Mouse (Mus musculus) liver, embryonic 12.5 days (tissue): Measurements from ENCODE around the gene Unc5c. TPM values are rescaled to one million over a fixed set of nuclear protein-coding genes. Genes with fewer than 3 reads are reported as not detected.

ENCODE experiments used
- ATAC-seq: fragments of 200-750 bp; cut with Nextera tagmentation; 2 replicates; pipeline ENCODE4 v1.8.0; 2017; ENCODE audit warnings: moderate number of reproducible peaks, mild to moderate bottlenecking, moderate library complexity
- H3K27ac ChIP-seq: fragments of 300-500 bp; sonication (generic); 2 replicates; pipeline ENCODE4 v1.5.1; 2016; ENCODE audit warnings: mild to moderate bottlenecking
- H3K27me3 ChIP-seq: fragments of 300-500 bp; sonication (generic); replicated peaks from 2 replicates; pipeline ENCODE4 v1.6.1; 2016; ENCODE audit warnings: mild to moderate bottlenecking, moderate library complexity
- H3K36me3 ChIP-seq: fragments of 300-500 bp; sonication (generic); 2 replicates; pipeline ENCODE4 v1.6.1; 2016; ENCODE audit warnings: mild to moderate bottlenecking, moderate library complexity
- H3K4me1 ChIP-seq: fragments of 300-500 bp; sonication (generic); 2 replicates; pipeline ENCODE4 v1.6.1; 2016
- H3K4me2 ChIP-seq: fragments of 300-500 bp; sonication (generic); 2 replicates; pipeline ENCODE4 v1.6.1; 2016; ENCODE audit warnings: mild to moderate bottlenecking, moderate library complexity
- H3K4me3 ChIP-seq: fragments of 300-500 bp; sonication (generic); 2 replicates; pipeline ENCODE4 v1.5.1; 2016; ENCODE audit warnings: mild to moderate bottlenecking, moderate library complexity
- H3K9ac ChIP-seq: fragments of 300-500 bp; sonication (generic); 2 replicates; pipeline ENCODE4 v1.6.1; 2016; ENCODE audit warnings: mild to moderate bottlenecking, moderate library complexity
- H3K9me3 ChIP-seq: fragments of 300-500 bp; sonication (generic); replicated peaks from 2 replicates; pipeline ENCODE4 v1.6.1; 2016; ENCODE audit warnings: mild to moderate bottlenecking, moderate library complexity
- WGBS: fragments of 180-500 bp; shearing (Covaris S2); methylation state at CpG from one replicate; pipeline ENCODE4 v1.1.7; 2016; ENCODE audit not compliant: insufficient replicate concordance; 5-methylcytosine and 5-hydroxymethylcytosine counted together
- polyA plus RNA-seq: library from polyadenylated mRNA; unstranded; fragments of >200 nt; fragmentation: Nextera tagmentation; extraction: Ambion mirVana; gene quantifications from 2 replicates; pipeline ENCODE4 v1.2.1, GENCODE M21; 2016

The Unc5c gene
- polyA plus RNA-seq, 1 experiment from 2014 or later = 1.1 TPM

DNA sequence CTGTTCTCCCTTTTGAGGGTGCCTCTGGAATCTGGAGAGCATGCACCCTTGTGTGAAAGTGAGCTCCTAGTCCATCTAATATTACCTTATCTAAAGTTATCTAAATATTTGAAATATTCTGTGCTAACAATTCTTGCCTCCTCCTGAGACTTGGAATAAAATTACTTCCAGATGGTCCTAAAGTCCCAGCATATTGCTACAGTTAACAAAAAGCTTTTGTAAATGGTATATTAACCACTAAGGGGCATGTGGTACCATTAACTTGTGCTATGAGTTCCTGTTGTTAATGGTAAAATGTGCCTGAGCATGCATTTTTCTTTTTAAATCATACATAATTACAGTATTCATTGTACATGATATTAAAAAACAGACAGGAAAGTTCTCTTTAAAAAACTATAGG, 63.7 kb downstream of the Unc5c start:
- Histone ChIP-seq H3K27ac (no peak overlapping the region), H3K4me3 (no peak overlapping the region), H3K4me2 (no peak overlapping the region), H3K36me3 (no peaks in the 10 kb centered on the region), H3K4me1 (no peaks in the 10 kb centered on the region), H3K27me3 (no peaks in the 10 kb centered on the region), H3K9ac (no peak overlapping the region), H3K9me3 (no peaks in the 10 kb centered on the region)
- ATAC-seq = no peak

DNA sequence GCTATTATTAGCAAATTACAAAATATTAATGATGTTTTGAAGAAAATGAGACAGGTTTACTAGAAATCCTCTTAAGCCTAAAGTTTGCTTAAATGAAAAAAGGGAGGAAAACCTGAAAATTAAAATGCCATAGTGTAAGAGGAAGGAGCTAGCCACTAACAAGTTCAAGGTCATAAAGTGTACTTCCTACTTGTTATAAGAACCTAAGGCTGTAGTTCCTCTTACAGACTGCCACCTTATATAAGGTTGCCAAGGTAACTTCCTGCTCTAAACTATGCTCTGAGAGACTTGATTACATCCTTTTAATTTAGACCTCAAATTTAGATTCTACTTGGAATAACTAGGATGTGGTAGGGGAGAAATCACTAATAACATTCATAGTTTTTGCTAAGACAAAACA, 64.6 kb downstream of the Unc5c start:
- Histone ChIP-seq H3K36me3 (no peaks in the 10 kb centered on the region), H3K27ac (no peak overlapping the region), H3K4me2 (no peak overlapping the region), H3K27me3 (no peaks in the 10 kb centered on the region), H3K9me3 (no peaks in the 10 kb centered on the region), H3K9ac (no peak overlapping the region), H3K4me3 (no peak overlapping the region), H3K4me1 (no peaks in the 10 kb centered on the region)
- ATAC-seq = no peak

DNA sequence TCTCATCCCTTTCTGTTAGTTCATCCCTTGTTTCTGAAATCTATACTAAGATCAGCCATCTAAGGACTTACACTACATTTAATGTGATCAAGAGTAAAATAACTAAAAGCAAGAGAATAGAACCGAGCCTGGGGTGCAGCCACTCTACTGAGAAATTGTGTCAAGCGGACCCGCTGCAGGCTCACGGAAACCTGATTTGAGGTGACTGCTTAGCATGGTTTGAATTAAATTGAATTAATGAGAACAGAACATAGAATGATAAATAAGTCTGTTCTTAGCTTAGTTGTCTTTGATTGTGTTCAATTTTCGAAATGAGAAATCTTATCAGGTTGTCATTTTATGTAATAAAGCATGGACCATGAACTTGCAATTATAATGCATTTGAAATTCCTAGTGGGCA, 68.8 kb downstream of the Unc5c start:
- Histone ChIP-seq H3K9me3 (no peaks in the 10 kb centered on the region), H3K27ac (no peak overlapping the region), H3K4me2 (no peak overlapping the region), H3K36me3 (no peaks in the 10 kb centered on the region), H3K4me1 (no peaks in the 10 kb centered on the region), H3K27me3 (no peaks in the 10 kb centered on the region), H3K4me3 (no peak overlapping the region), H3K9ac (no peak overlapping the region)
- ATAC-seq = no peak
- 80% methylated on average over 5 of the region's 5 CpGs for WGBS

DNA sequence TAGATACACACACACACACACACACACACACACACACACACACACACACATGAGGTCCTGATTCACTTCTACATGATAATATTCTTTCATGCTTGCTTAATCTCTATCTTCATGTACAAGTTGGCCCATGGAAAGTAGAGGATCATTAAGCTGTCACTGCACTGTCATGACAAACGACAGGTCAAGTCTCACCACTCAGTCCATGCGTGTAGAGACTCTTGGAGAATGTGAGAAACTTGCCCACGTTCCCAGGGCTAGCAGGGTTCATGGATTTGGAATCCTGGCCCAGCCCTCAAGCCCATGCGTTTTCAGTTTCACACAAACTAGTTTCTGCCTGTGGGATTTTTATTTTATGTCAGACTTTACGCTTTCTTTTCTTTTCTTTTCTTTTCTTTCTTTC, 71.8 kb downstream of the Unc5c start:
- no peak overlapping the region for H3K9ac ChIP-seq
- H3K4me1 ChIP-seq = no peaks in the 10 kb centered on the region
- H3K9me3 ChIP-seq = no peaks in the 10 kb centered on the region
- ATAC-seq = no peak
- H3K36me3 ChIP-seq = no peaks in the 10 kb centered on the region
- no peak overlapping the region for H3K4me2 ChIP-seq
- 54% methylated on average over 5 of the region's 5 CpGs for WGBS
- H3K4me3 ChIP-seq = no peak overlapping the region
- H3K27me3 ChIP-seq = no peaks in the 10 kb centered on the region
- H3K27ac ChIP-seq = no peak overlapping the region

DNA sequence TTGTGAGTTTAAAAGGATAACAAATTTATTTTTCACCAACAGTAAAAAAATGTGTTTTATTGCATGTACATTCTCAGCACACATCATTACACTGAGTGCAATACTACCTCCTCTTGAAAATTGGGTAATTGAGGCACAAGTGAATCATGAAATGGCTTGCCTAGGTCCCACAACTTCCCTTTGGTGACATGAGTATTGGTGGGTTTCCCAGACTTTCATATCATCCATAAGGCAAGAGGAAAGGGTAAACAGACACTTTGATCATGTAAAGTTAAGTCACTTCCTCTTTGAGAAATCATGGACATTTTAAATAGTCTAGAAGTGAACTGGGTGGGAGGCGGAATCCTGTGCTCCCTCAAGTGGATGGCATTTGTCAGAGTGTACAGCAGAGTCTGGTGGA, 73.1 kb downstream of the Unc5c start:
- no peaks in the 10 kb centered on the region for H3K9me3 ChIP-seq
- H3K27me3 ChIP-seq = no peaks in the 10 kb centered on the region
- H3K4me1 ChIP-seq = no peaks in the 10 kb centered on the region
- H3K27ac ChIP-seq = no peak overlapping the region
- H3K4me3 ChIP-seq = no peak overlapping the region
- no peak overlapping the region for H3K9ac ChIP-seq
- ATAC-seq = no peak
- no peak overlapping the region for H3K4me2 ChIP-seq
- no peaks in the 10 kb centered on the region for H3K36me3 ChIP-seq
- 61% methylated on average over 1 of the region's 1 CpGs for WGBS

DNA sequence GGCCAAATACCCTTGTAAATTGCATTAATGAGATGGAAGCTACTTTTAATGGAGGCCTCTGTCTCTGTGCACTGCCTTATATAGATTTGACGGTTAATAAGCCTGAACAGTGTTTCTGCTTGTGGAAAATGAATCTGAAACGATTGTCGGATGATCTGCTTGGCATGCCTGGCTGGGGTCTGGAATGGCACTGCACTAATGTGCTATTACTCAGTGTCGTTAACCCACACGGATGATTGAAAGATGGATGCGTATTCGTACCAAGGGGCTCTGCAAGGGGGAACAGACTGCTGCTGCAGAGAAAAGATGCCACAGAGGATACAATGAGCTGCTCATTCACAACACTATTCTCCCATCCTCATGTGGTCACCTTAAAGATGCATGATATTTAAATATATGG, 75.7 kb downstream of the Unc5c start:
- Histone ChIP-seq H3K4me2 (no peak overlapping the region), H3K4me3 (no peak overlapping the region), H3K9me3 (no peaks in the 10 kb centered on the region), H3K4me1 (no peaks in the 10 kb centered on the region), H3K27ac (no peak overlapping the region), H3K36me3 (no peaks in the 10 kb centered on the region), H3K9ac (no peak overlapping the region), H3K27me3 (no peaks in the 10 kb centered on the region)
- ATAC-seq = no peak
- WGBS = 84% methylated on average over 7 of the region's 7 CpGs

DNA sequence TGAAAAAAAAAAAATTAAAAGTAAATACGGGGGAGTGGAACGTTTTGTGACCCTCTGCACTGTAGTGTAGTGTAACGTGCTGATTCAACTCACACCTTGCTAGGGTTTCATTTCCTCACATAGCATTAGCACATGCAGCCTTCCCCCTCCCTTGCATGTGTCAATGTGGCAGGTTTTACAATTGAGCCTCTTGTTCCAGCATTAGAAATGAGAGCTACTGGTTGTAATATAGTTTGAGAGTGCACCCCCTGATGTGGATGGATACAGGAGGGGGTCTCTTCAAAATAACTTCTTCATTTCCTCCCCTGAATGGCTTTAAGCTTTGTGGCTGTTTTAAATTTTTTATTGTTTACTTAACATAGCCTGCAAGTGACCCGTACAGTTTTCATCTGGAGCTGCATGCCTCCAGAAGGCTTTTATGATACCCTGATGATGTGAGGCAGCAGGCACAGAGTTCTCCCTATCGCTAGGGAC, 82.4 kb downstream of the Unc5c start:
- ATAC-seq = no peak
- H3K9me3 ChIP-seq = no peaks in the 10 kb centered on the region
- H3K4me3 ChIP-seq = no peak overlapping the region
- H3K9ac ChIP-seq = no peak overlapping the region
- H3K27me3 ChIP-seq = no peaks in the 10 kb centered on the region
- 53% methylated on average over 5 of the region's 5 CpGs for WGBS
- no peaks in the 10 kb centered on the region for H3K4me1 ChIP-seq
- H3K4me2 ChIP-seq = no peak overlapping the region
- no peak overlapping the region for H3K27ac ChIP-seq
- no peaks in the 10 kb centered on the region for H3K36me3 ChIP-seq

DNA sequence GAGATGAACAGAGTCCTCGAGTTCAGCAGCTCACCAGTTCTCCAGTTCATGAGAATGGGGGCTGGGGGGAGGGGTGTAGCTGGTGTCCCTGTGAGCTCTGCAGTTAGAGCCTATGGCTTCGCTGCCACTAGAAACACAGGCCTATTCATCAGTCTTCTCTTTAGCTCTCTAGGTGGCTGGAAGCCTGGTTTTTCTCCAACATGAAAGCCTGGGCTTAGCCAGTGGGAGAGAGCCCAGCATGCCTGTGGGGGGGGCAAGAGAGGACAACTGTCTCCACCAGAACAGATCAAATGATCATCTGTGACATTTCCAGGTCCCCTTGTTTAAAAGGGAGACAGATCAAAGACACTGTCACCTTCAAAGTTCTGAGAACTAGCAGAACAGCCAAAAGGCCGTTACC, 84.6 kb downstream of the Unc5c start:
- H3K27ac ChIP-seq = no peak overlapping the region
- no peaks in the 10 kb centered on the region for H3K4me1 ChIP-seq
- H3K4me2 ChIP-seq = no peak overlapping the region
- no peaks in the 10 kb centered on the region for H3K36me3 ChIP-seq
- 49% methylated on average over 3 of the region's 3 CpGs for WGBS
- H3K9me3 ChIP-seq = no peaks in the 10 kb centered on the region
- H3K9ac ChIP-seq = no peak overlapping the region
- H3K4me3 ChIP-seq = no peak overlapping the region
- no peak for ATAC-seq
- H3K27me3 ChIP-seq = no peaks in the 10 kb centered on the region

DNA sequence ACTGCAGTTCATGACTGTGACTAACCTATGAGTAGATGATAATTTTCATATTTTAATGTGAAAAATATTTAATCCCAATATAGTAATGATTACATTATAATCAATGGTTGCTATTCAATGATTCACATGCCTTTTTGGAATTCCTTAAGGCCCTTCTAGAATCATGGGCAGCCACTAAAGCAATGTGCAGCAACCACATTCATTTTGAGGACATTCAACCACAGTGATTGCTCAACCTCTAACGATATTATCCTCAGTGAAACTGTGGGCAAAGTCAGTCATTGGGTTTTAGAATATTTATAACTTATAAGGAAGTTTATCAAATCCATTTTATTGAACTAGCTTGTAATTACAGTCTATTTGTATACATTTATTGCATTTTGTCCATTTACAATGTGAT, 87.9 kb downstream of the Unc5c start:
- no peaks in the 10 kb centered on the region for H3K9me3 ChIP-seq
- no peaks in the 10 kb centered on the region for H3K4me1 ChIP-seq
- H3K27me3 ChIP-seq = no peaks in the 10 kb centered on the region
- no peaks in the 10 kb centered on the region for H3K36me3 ChIP-seq
- H3K9ac ChIP-seq = no peak overlapping the region
- H3K4me2 ChIP-seq = no peak overlapping the region
- ATAC-seq = no peak
- no peak overlapping the region for H3K27ac ChIP-seq
- H3K4me3 ChIP-seq = no peak overlapping the region
- WGBS = 65% methylated on average over 1 of the region's 1 CpGs

DNA sequence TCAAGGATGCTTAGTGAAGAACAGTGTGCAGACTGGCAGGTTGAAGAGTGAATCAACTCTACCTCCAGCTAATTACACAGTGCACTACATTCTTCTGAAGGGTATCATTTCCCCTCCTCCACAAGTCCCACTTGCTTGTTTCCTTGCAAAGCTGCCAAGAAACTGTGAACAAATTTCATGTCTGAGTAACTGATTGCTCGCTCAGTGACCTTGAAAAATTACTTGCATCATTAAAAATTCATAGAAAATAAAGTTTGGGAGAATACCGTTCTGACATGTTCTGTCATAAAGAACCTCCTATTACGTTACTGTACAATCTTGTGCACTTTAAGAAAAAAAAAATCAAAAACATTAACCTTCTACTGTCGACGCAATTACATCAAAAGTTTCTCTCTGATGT, 92.1 kb downstream of the Unc5c start:
- WGBS = 78% methylated on average over 5 of the region's 5 CpGs

DNA sequence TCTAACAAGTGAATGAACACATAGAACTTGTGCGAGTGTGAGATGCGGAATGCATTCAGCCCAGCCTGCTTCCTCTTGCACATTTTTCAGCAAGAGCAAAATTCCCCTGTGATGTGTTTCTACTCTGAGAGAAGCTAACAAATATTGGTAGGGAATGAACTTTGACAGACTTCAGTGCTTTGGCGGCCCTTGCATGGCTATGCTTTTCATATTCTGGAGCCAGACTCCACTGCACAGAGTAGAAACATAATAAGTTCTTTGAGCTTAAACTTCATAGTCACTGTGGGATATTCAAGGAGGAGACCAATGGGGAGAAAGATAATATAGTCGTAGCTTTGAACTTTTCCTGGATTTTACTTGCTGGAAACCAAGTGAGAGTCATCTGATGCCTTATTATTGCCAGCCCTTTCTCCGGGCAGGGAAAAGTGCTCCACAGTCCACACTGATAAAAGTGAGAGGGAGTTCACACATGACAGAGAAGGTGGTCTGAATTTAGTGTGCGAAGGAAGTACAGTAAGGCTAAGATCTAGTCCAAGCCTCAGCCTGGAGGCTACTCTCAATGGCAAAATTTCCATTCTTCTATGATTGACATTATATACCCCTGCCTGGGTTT, 110.2 kb downstream of the Unc5c start:
- ATAC-seq = no peak

More for the DNA sequence above, 92.1 kb downstream of the Unc5c start:
- H3K27ac ChIP-seq = no peak overlapping the region
- no peak overlapping the region for H3K4me3 ChIP-seq
- H3K4me2 ChIP-seq = no peak overlapping the region
- H3K9ac ChIP-seq = no peak overlapping the region
- no peaks in the 10 kb centered on the region for H3K36me3 ChIP-seq
- H3K9me3 ChIP-seq = no peaks in the 10 kb centered on the region
- no peaks in the 10 kb centered on the region for H3K27me3 ChIP-seq
- no peaks in the 10 kb centered on the region for H3K4me1 ChIP-seq
- ATAC-seq = no peak

DNA sequence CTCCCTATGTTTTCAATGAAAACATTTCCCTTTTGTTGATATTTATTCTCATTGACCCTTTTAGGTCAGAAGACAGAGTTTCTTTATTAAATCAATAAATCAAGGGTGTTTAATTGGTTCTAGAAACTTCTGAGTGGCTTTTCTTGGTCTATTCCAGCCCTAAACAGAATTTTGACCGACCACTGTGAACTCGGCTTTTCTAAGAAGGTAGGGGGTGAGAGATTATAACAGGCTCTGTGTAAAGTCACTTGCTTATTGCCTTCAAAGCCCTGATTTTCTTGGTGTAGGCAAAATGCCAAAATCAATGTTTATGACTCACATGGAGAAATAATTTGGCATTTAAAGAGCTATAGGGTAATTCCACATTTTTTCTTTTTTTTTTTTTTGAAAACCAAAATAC, 112.4 kb downstream of the Unc5c start:
- Histone ChIP-seq H3K4me2 (no peak overlapping the region), H3K27ac (no peak overlapping the region), H3K9ac (no peak overlapping the region), H3K27me3 (no peaks in the 10 kb centered on the region), H3K4me1 (no peaks in the 10 kb centered on the region), H3K9me3 (no peaks in the 10 kb centered on the region), H3K36me3 (no peaks in the 10 kb centered on the region), H3K4me3 (no peak overlapping the region)
- ATAC-seq = no peak
- WGBS = 71% methylated on average over 2 of the region's 2 CpGs

More for the DNA sequence above, 110.2 kb downstream of the Unc5c start:
- Histone ChIP-seq H3K9me3 (no peaks in the 10 kb centered on the region), H3K4me3 (no peak overlapping the region), H3K36me3 (no peaks in the 10 kb centered on the region), H3K4me1 (no peaks in the 10 kb centered on the region), H3K9ac (no peak overlapping the region), H3K27me3 (no peaks in the 10 kb centered on the region), H3K27ac (no peak overlapping the region), H3K4me2 (no peak overlapping the region)
- WGBS = 65% methylated on average over 6 of the region's 6 CpGs

DNA sequence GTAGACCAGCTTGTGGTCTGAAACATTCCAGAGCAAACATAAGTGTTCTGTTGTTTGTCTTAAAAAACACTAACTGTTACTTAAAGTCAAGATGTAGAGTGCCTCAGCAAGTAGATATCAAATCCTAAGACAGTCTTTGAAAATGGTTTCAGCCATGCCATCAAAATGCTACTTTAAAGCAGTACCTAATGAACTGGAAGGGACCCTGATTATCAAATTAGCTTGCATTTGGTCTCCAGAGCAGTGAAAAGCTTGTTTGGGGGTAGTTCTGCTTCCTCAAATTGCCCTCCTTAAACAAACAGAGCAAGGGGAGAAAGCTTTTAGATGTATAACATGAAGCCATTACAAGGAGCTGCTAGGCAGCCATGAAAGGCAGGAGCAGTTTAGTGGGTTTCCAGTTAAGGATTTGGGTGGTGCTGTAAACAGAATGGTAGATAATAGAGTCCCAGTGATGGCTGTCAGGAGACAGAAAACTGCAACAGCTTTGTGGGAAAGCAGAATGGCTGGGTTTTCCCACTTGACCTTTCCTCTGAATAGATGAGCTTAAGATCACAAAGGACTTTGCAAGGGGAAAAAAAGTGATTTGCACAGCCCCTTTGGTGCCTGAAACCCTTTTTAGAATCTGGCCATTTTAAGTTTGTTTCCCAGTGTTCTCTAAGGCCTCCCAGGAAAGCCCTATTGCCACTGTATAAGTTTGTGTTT, 116.3 kb downstream of the Unc5c start:
- Histone ChIP-seq H3K9ac (no peak overlapping the region), H3K4me2 (no peak overlapping the region), H3K9me3 (no peaks in the 10 kb centered on the region), H3K27ac (no peak overlapping the region), H3K36me3 (no peaks in the 10 kb centered on the region), H3K4me3 (no peak overlapping the region), H3K27me3 (no peaks in the 10 kb centered on the region), H3K4me1 (no peaks in the 10 kb centered on the region)
- no peak for ATAC-seq
